Mouse (Mus musculus) adrenal gland, postnatal 4 days (tissue): ENCODE measurements around the gene Nnmt. TPM values are rescaled to one million over a fixed set of nuclear protein-coding genes. Genes with fewer than 3 reads are reported as not detected.

Experiments
- DNase-seq, 2 experiments: peaks; one replicate each; pipeline ENCODE4 v3.0.0; 2021 to 2022; ENCODE audit warnings: low spot score in 2 of 2, mixed read lengths in 2 of 2
- total RNA-seq, 2 experiments: library from RNA; stranded (reverse); gene quantifications; 2 replicates each; pipeline ENCODE4 v1.2.3; 2021

Nnmt gene
- total RNA-seq, 2 experiments from 2014 or later: 5.5 to 7.0 TPM

DNA sequence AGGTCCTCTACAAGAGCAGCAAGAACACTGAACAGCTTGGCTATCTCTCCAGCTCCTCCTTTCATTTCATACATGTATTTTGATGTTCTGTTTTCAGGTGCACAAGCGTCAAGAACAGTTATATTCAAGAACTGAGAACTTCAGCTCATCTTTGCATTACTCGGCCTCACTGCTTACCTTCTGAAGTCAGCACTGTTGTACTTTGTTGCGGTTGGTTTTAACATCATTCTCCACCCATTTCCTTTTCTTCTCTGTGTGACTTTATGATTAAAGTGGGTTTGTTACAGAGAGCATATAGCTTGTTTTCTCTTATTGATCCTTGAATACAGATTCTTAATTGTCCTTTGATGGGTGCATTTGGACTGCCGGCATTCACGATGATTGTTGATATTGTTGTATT lies 42.6 kb downstream of the Nnmt start:
- no peak for DNase-seq

DNA sequence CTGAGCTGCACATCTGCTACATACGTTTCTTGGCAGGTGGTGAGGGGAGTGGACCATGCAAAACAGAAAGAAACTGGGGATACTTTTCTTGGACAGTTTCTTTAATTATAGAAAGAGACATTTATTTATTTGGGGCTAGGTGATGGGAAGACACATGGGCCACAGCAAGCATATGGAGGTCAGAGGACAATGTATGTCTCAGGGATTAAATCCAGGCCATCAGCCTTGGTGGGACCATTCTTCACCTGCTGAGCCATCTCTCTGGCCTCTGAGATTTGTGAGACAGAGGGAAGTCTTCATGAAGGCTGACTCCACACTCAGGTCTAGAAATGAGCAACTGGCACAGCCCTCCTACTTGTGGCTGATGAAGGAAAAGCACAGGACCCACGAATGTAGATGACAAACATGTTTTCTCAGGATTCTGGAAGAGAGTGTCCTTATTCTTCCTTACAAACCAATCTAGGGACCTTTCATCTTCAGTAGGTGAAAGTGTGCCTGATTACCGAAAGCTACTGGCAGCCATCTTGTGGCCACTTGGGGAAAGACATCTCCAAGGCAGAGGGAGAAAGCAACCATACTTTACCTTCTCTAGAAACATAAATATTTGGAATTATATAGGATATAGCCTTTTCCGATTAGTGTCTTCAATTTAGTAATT lies 45.3 kb downstream of the Nnmt start:
- DNase-seq: peak in 1 of 2 experiments; percentile 5

- DNase-seq: no peak
Measured at GRCm38 (mm10) chr9:48558637-48559036, 46.3 kb downstream of the Nnmt start.

- no peak for DNase-seq
Measured at GRCm38 (mm10) chr9:48549056-48549455, 55.9 kb downstream of the Nnmt start.

DNA sequence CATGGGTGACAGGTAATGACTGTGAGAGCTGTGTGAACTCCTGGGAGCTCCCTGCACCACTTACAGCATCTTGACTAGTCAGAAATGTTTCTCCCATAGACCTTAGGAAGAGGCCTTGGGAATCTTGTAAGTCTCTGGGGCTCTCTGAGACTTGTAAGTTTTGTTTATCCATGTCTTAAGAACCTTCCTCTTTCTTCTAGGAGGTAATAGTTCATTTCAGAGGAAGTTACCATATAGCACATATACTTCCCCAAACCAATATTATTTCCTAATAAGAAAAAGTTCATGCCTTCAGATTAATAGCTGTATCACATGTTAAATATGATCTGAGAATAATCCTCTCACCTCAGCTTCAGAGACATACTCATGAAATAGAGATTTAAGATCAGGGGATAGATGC lies 57.7 kb downstream of the Nnmt start:
- no peak for DNase-seq

Other genes with a start within 250 kb of the Nnmt start
- gene Rexo2, start 124.5 kb downstream of the Nnmt start, total RNA-seq: 10 to 100 TPM; 63.8 to 65.4 TPM
- gene Rbm7, start 109.9 kb downstream of the Nnmt start, total RNA-seq: 10 to 100 TPM; 72.9 to 85.9 TPM
- 10 to 100 TPM; 25.7 to 26.9 TPM for gene Gm5617, start 109.7 kb downstream of the Nnmt start, total RNA-seq
- 10 to 100 TPM; 32.4 to 47.4 TPM for gene Zbtb16, start 231.1 kb upstream of the Nnmt start, total RNA-seq